Mouse (Mus musculus) megakaryocyte, embryonic 14.5 days (primary cell): ENCODE measurements around the gene Cyp1a2.
"Not testable (repeated sequence)": the region's sequence is repeated elsewhere in the genome, so short reads cannot be mapped to it uniquely, and the experiment has no call there.

Source experiments
- FLI1 ChIP-seq: IDR thresholded peaks from 2 replicates; pipeline ENCODE4 v1.6.1; 2012; ENCODE audit warnings: low read length, inconsistent platforms, mixed read lengths
- GATA1 ChIP-seq: IDR thresholded peaks from 3 replicates; pipeline ENCODE4 v1.6.1; 2012; ENCODE audit warnings: mixed read lengths, low read length, inconsistent platforms, borderline replicate concordance

DNA sequence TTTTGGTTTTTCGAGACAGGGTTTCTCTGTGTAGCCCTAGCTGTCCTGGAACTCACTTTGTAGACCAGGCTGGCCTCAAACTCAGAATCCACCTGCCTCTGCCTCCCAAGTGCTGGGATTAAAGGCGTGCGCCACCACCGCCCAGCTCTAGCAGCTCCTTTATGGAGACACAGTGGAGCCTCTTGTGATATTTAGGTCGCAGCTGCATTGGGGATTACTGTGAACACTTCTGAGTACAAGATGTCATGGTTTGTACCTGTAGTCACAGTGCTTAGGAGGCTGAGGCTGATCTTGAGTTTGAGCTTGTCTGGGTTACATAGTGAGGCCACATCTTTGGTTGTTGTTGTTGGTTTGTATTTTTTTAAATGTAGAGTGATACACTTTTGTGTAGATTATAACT lies 26.7 kb upstream of the Cyp1a2 start:
- TF ChIP-seq FLI1, GATA1: not testable (repeated sequence)
